Comparison of ENCODE assay signal across 8 mouse cellular contexts in genomic region chr9:46272070-46272469, GRCm38 (mm10). TPM values are rescaled to one million over a fixed set of nuclear protein-coding genes. Genes with fewer than 3 reads are reported as not detected.
DNase-seq lines count a peak whose midpoint lies in the region; ATAC-seq lines count a peak whose summit lies in the region.
"Had no signal": no experiment of that assay in that cellular context is flagged by ENCODE, and none has a peak within 500 bp of the region (broad histone marks: within the 10 kb centered on the region; RNA-seq: fewer than 3 reads in every experiment).

No protein-coding gene starts in this region.

- no peaks in the 10 kb centered on the region for H3K9me3 ChIP-seq in kidney, embryonic 15.5 days (replicated peaks)
- H3K9me3 ChIP-seq in neural tube, embryonic 15.5 days (replicated peaks): no peaks in the 10 kb centered on the region

- peaks cover 29% of the 10 kb centered on the region for H3K36me3 ChIP-seq in kidney, embryonic 15.5 days
- H3K36me3 ChIP-seq in neural tube, embryonic 15.5 days: peaks cover 22% of the 10 kb centered on the region

- no peak overlapping the region for H3K9ac ChIP-seq in kidney, embryonic 15.5 days
- H3K9ac ChIP-seq in neural tube, embryonic 15.5 days (replicated peaks): no peak overlapping the region

- no peak for DNase-seq in kidney, postnatal 14 days
- DNase-seq in T-cell, adult 2 months (ENCODE audit: low spot score): peak; percentile 74
- DNase-seq in induced T-regulatory cell, adult 2 months (ENCODE audit: low read depth): peak; percentile 78
- DNase-seq in right cerebral cortex, postnatal 14 days: no peak
- DNase-seq in embryo, embryonic 9.5 days (ENCODE audit: extremely low spot score): no peak
- DNase-seq: kidney, postnatal 25 days had no signal

- H3K4me1 ChIP-seq in kidney, embryonic 15.5 days: peaks cover 29% of the 10 kb centered on the region
- peaks cover 17% of the 10 kb centered on the region for H3K4me1 ChIP-seq in neural tube, embryonic 15.5 days

- peak overlapping the region; percentile 83; the same call in 1 of the 2 replicates for H3K4me2 ChIP-seq in kidney, embryonic 15.5 days
- no peak overlapping the region for H3K4me2 ChIP-seq in neural tube, embryonic 15.5 days

- WGBS in kidney, embryonic 15.5 days: 82% methylated on average over 9 of the region's 9 CpGs
- WGBS in neural tube, embryonic 15.5 days: 90% methylated on average over 9 of the region's 9 CpGs

- no peak overlapping the region for H3K27ac ChIP-seq in kidney, embryonic 15.5 days
- no peak overlapping the region for H3K27ac ChIP-seq in neural tube, embryonic 15.5 days (replicated peaks)

- H3K4me3 ChIP-seq in kidney, embryonic 15.5 days (replicated peaks): peak overlapping the region; percentile 69; the same call in 1 of the 2 replicates
- 0 out of 2 replicates have a peak overlapping the region, but pooled peaks have one; percentile 80 for H3K4me3 ChIP-seq in neural tube, embryonic 15.5 days (replicated peaks)

- no peak for ATAC-seq in kidney, embryonic 15.5 days (replicated peaks; ENCODE audit: low FRiP score)
- ATAC-seq in neural tube, embryonic 15.5 days (ENCODE audit: low FRiP score): no peak

- peaks cover 26% of the 10 kb centered on the region for H3K27me3 ChIP-seq in kidney, embryonic 15.5 days
- peaks cover 25% of the 10 kb centered on the region for H3K27me3 ChIP-seq in neural tube, embryonic 15.5 days (replicated peaks)

RNA-seq across cellular contexts. Expression of gene Zpr1, which starts 0.8 kb away (rescaled TPM):
- 58.9 and 61.0 TPM in 2 replicates for polyA plus RNA-seq in kidney, embryonic 15.5 days (2015; fragmentation: Nextera tagmentation; extraction: Ambion mirVana)
- 56.5 and 57.1 TPM in 2 replicates for polyA plus RNA-seq in neural tube, embryonic 15.5 days (2015; fragmentation: Nextera tagmentation; extraction: Ambion mirVana)

RNA-seq across cellular contexts. Expression of gene Apoa5, which starts 3.6 kb away (rescaled TPM):
- not detected in 2 replicates for polyA plus RNA-seq in kidney, embryonic 15.5 days (2015; fragmentation: Nextera tagmentation; extraction: Ambion mirVana)
- polyA plus RNA-seq in neural tube, embryonic 15.5 days (2015; fragmentation: Nextera tagmentation; extraction: Ambion mirVana): not detected in 2 replicates

RNA-seq across cellular contexts. Expression of gene Bud13, which starts 10.7 kb away (rescaled TPM):
- 25.9 and 26.7 TPM in 2 replicates for polyA plus RNA-seq in kidney, embryonic 15.5 days (2015; fragmentation: Nextera tagmentation; extraction: Ambion mirVana)
- polyA plus RNA-seq in neural tube, embryonic 15.5 days (2015; fragmentation: Nextera tagmentation; extraction: Ambion mirVana): 14.5 and 16.4 TPM in 2 replicates

RNA-seq across cellular contexts. Expression of gene Apoa4, which starts 31.6 kb away (rescaled TPM):
- polyA plus RNA-seq in kidney, embryonic 15.5 days (2015; fragmentation: Nextera tagmentation; extraction: Ambion mirVana): not detected in 2 replicates
- polyA plus RNA-seq in neural tube, embryonic 15.5 days (2015; fragmentation: Nextera tagmentation; extraction: Ambion mirVana): 1.3 TPM in 1 of 2 replicates, not detected in the other

RNA-seq across cellular contexts. Expression of gene Apoc3, which starts 36.6 kb away (rescaled TPM):
- 0.93 TPM in 1 of 2 replicates, not detected in the other for polyA plus RNA-seq in kidney, embryonic 15.5 days (2015; fragmentation: Nextera tagmentation; extraction: Ambion mirVana)
- 0.77 TPM in 1 of 2 replicates, not detected in the other for polyA plus RNA-seq in neural tube, embryonic 15.5 days (2015; fragmentation: Nextera tagmentation; extraction: Ambion mirVana)

Comparison
In these comparisons a context has a peak if more than half of its experiments do, and no peak if none do; other contexts are left out.
1. DNase-seq: peak in T-cell, adult 2 months (single experiment) and induced T-regulatory cell, adult 2 months (single experiment); none in kidney, postnatal 14 days (single experiment), right cerebral cortex, postnatal 14 days (single experiment) and embryo, embryonic 9.5 days (single experiment).